Mouse (Mus musculus): Measurements from ENCODE around the gene Por.

The Por gene

DNA sequence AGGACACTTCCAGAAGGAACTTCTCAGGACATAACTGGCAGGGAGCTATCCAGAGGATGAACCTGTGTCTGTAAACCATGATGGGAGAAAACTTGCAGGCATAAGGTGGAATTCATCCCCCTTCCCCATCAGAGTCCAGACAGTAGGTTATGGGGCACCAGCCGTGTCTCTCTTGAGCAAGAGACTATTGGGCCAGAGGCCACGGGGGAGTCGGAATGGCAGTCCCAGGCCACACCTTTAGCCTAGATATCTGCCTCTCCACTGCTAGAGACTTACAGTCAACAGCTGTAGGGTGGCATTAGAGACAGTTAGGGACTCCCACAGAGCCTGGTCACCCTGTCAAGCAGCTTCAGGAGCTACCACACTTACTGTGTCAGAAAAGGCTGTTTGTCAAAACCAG is 92.0 kb downstream of the Por start:
- in situ Hi-C loops (cut with MboI; ENCODE audit: low sequenced_read_pairs): loop anchor here (25.0 kb wide), 1 partner anchor 350 kb away; no protein-coding TSS in a partner anchor

DNA sequence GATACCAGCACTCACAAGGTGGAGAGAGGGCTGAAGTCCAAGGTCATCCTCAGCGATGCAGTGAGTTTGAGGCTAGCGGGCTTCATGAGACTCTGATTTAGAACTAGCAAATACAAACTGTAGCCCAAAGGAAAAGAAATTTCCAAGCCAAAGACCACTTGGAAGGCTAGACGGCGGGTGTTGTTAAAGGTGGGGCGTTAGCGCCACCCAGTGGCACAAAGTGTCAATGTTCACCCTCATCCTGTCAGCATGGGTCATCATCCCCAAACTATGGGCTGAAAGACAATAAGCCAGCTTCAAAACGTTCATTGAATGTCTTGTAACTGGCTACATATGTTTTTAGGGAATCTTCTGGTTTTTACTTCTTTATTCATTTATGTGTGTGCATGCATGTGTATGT is 93.7 kb downstream of the Por start:
- in situ Hi-C loops (cut with MboI; ENCODE audit: low sequenced_read_pairs): loop anchor here (25.0 kb wide), 1 partner anchor 351 kb away; no protein-coding TSS in a partner anchor

DNA sequence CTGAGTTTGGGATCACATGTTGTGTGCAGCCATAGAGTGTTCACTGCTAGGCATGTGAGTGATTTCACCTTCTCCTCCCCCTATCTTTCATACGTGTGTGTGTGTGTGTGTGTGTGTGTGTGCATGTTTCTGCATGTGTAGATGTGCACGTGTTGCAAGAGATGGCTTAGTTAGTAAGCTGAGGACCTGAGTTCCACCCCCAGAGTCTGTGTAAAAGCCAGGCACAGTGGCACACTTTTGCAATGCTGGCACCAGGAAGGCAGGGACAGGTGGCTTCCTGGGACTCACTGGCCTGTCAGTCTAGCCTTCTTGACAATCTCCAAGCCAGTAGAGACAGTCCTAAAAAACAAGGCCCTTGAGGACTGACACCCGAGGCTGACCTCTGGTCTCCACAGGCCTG is 95.1 kb downstream of the Por start:
- in situ Hi-C loops (cut with MboI; ENCODE audit: low sequenced_read_pairs): loop anchor here (25.0 kb wide), 1 partner anchor 353 kb away; no protein-coding TSS in a partner anchor

DNA sequence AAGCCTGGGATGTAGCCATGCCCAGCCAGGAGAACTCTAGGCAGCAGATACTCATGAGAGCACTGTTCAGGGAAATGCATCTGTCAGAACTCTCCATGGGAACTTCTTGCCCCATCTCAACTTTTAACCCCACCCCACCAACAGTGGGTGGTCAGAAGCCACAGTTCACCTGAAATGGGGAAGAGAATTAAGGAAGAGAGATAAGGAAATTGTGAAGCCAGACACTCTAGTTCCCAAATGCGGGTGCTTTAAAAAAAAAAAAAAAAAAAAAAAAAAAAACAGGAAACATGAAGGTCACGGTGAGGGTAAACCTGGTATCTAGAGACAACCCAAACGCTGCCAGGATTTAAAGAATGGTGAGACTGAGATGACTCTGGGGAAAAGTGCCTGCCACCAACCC is 102.7 kb downstream of the Por start:
- in situ Hi-C loops (cut with MboI; ENCODE audit: low sequenced_read_pairs): loop anchor here (25.0 kb wide), 1 partner anchor 360 kb away; no protein-coding TSS in a partner anchor

DNA sequence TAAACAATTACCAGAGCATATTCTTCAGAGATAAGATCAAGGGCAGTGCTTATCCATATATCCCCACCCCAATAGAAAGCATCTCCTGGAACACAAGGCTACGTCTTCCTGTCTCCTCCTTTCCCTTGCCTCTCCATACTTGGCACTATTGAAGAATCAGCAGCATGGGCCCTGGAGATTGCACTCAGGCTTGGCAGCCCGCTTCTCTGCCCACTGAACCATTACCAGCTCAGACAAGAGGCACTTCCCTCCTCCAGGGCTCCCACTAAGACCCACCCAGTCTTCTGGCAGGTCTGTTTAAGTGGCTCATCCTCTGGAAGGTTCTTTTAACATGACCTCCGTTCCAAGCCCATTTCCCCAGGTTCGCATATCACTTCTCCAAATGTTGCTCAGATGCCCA is 106.7 kb downstream of the Por start:
- in situ Hi-C loops (cut with MboI; ENCODE audit: low sequenced_read_pairs): no loop called here

DNA sequence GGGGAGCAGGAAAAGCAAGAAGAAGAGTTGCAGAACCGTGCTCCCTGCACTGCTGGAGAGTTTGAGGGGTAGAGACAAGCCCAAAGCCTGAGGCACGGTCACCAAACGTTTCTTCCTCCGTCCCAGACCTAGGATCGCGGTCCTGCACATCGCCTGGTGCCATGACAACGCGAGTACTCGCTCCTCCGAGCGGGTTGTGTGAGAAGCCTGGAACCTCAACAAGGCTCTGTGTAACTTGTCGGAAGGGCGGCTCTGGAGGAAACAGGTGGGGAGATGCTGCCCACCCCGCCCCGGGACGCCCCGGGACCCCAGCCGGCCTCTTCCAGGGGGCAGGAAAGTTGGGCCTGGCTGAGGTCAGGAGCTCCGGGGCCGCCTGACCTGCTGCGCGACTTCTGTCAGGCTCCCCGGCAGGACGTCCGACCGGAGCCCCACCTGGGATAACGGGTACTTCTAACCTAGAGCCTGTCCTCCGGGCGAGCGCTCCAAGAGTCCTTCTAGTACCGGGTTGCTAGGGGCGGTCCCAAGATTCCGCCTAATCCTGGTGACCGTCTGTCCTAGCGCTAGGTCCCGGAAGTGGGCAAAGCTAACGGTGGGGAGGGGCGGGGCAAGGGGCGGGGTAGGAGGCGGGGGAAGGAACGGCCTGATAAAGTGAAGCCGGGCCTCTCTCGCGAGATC is 108.1 kb downstream of the Por start, which contains the start of gene Styxl1:
TSS of gene Styxl1 (minus strand) at position 590 of the 675 bp plus-strand sequence.
- in situ Hi-C loops (cut with MboI; ENCODE audit: low sequenced_read_pairs): no loop called here

DNA sequence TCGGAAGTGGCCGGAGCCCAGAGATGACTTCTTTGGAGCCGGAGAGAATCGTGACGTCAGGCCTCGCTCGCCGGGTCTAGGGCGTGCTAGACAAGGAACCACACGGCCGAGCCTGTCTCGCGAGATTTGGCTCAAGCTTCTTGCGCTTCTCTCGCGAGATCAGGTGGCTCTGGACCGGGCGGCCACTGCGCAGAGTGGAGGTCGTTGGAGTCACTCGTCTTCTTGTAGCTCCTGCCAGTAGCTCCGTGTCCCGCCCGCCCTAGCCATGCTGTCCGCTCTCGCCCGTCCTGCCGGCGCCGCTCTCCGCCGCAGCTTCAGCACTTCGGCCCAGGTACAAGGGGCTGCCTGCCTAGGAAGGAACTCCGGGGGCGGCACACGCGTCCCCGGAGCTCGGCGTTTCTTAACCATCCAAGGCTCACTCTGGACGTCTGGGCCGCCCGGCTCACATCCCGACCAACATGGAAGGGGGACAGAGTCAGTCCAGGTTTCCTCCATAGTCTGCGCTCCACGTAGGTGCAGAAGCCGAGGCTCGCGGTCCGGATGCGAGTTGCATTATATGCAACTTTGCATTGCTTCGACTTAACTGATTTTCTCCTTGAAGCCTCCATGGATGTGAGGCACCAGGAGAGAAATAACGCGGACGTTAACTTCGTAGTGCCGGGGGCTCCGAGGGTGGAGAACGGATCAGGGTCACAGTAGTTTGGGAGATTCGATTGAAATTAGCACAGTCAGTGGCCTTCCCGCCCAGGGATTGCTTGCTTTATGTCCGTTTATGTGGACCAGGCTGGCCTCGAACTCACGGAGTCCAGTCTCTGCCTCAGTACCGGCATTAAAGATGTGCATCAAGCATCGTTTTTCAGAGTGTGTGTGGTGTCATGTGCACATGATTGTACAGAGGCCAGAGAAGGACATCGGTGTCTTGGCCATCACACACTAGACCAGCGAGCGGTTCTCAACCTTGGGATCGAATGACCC is 108.9 kb downstream of the Por start, which contains the start of gene Mdh2:
TSS of gene Mdh2 (plus strand) at position 10 of the 975 bp plus-strand sequence.
- in situ Hi-C loops (cut with MboI; ENCODE audit: low sequenced_read_pairs): no loop called here

DNA sequence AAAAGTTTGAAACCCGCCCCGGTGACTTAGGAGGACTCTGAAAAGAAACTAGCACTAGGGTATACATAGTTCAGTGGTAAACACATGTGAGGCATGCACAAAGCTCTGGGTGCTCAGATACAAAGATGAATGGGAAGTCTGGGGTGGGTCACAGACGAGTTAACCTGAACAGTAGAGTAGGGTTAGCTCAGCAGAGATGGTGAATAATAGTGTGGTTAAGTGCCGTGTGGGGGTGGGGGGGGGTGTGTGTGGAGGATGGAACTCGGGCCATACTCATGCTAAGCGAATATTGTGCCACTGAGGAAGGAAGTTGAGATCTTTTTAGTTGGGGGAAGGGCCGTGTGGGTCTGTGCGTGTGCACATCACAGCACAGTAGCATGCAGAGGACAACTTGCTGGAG is 110.5 kb downstream of the Por start:
- in situ Hi-C loops (cut with MboI; ENCODE audit: low sequenced_read_pairs): no loop called here

DNA sequence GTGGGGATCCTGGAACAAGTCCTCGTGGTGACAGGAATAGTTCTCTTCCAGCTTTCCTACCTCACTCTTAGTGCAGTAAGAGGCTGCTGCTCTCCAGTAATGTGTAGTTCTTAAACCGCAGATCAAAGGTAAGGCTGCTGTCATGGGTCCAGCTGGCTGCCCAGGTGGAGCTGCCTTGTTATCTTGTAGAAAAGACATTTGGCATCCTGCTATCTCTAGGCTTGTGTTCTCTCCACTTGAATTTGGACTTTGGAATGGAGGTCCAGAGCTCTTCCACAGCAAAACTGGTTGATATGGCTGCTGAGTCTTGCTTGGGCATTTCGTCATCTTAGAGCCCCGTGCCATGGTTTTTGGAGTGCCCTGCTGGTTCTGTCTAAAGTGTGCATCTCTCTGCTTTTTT is 113.1 kb downstream of the Por start:
- in situ Hi-C loops (cut with MboI; ENCODE audit: low sequenced_read_pairs): no loop called here
